Mouse (Mus musculus): ENCODE data around the gene Ovol3. TPM values are rescaled to one million over a fixed set of nuclear protein-coding genes. Genes with fewer than 3 reads are reported as not detected.
"Not testable (repeated sequence)": the region's sequence is repeated elsewhere in the genome, so short reads cannot be mapped to it uniquely, and the experiment has no call there.

Gene Ovol3
- polyA plus RNA-seq, 1 experiment from 2014 or later = not detected

DNA sequence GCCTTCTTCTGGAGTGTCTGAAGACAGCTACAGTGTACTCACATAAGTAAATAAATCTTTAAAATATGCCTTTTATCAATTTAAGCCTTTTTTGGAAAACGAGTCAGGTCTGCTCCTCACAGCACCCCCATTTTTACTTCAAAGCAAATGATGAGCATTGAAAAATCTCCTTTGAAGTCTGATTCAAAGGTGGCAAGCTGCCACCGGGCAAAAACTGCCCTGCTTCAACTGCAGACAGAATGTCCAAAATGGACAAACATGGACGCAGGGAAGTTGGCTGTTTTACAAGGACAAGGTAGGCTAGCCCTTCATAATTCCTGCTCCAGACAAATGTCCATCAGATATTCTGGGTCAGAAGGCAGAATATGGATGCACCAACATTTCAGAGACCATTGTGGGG lies 14.1 kb downstream of the Ovol3 start:
- 78% methylated on average over 3 of the region's 3 CpGs for WGBS
- H3K9me3 ChIP-seq = no peaks in the 10 kb centered on the region
- no peak overlapping the region for H3K4me2 ChIP-seq
- H3K4me1 ChIP-seq = peaks cover 9% of the 10 kb centered on the region; the same call in 1 of the 2 replicates
- H3K27me3 ChIP-seq (replicated peaks) = no peaks in the 10 kb centered on the region
- peaks cover 20% of the 10 kb centered on the region for H3K36me3 ChIP-seq
- no peak overlapping the region for H3K9ac ChIP-seq
- ATAC-seq (ENCODE audit: insufficient read depth, low FRiP score, low read depth) = no peak
- no peak overlapping the region for H3K27ac ChIP-seq
- no peak overlapping the region for H3K4me3 ChIP-seq (replicated peaks)

DNA sequence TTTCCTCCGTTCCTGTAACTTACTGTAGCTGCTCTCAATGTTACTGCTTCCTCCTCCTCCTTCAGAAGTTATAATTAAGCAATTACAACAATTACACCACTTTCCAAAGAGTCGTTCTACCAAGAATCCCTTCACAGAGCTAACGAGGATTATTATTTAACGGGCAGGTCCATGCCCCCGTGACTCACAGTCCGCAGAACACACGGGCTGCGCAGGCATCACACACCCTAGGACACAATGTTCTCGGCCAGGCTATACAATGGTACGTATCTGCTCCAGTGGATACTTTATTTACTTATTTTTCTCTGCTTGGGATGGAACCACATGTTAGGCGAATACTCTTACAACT lies 15.5 kb downstream of the Ovol3 start:
- 20% methylated on average over 11 of the region's 11 CpGs for WGBS
- Histone ChIP-seq H3K4me1 (peaks cover 9% of the 10 kb centered on the region; the same call in 1 of the 2 replicates), H3K4me3 (replicated peaks) (peak overlapping the region; percentile 46), H3K27ac (peak overlapping the region; percentile 31; the same call in 1 of the 2 replicates), H3K9me3 (no peaks in the 10 kb centered on the region), H3K36me3 (peaks cover 9% of the 10 kb centered on the region), H3K27me3 (replicated peaks) (no peaks in the 10 kb centered on the region), H3K9ac (peak overlapping the region; percentile 29; the same call in 1 of the 2 replicates), H3K4me2 (peak overlapping the region; percentile 91)
- ATAC-seq (ENCODE audit: insufficient read depth, low FRiP score, low read depth) = 0 out of 2 replicates have a peak, but pooled peaks have one; percentile 48

DNA sequence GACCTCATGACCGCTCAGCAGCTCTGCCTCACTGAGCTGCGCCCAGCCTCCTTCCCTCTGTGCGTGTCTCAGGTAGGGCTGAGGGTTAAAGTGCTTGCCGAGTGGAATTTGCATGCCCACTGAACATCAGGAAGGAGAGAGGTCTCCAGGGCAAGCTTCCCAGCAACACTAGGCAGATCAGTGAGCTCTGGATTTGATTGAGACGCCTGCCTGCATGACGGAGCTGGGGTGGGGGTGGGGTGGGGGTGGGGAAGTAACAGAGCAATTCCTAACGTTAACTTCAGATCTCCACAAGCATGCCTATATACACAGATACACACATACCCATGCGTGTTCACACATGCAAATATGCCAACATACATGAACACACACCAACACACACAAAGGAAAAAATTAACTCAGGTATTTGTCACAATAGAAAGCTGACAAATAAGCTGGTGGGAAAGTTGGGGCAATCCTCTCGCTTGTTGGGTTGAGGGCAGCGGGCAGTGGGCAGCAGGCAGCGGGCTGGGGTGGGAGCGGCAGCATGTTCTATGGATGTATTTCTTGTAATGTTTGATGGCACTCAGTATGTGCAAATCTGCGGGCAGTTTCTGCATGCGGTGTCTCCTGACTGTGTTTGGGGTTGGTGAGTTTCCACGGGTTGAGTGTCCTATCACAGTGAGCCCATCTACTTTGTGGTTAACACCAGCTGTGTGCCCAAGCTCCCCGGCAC lies 16.1 kb downstream of the Ovol3 start:
- peak overlapping the region; percentile 46 for H3K4me3 ChIP-seq (replicated peaks)
- H3K36me3 ChIP-seq = peaks cover 9% of the 10 kb centered on the region
- H3K9ac ChIP-seq = peak overlapping the region; percentile 29
- H3K27me3 ChIP-seq (replicated peaks) = no peaks in the 10 kb centered on the region
- no peaks in the 10 kb centered on the region for H3K9me3 ChIP-seq
- peak overlapping the region; percentile 91 for H3K4me2 ChIP-seq
- WGBS = 3% methylated on average over 16 of the region's 16 CpGs
- peak overlapping the region; percentile 31; the same call in 1 of the 2 replicates for H3K27ac ChIP-seq
- peak; percentile 53; the same call in 1 of the 2 replicates for ATAC-seq (ENCODE audit: insufficient read depth, low FRiP score, low read depth)
- H3K4me1 ChIP-seq = peaks cover 9% of the 10 kb centered on the region; the same call in 1 of the 2 replicates

DNA sequence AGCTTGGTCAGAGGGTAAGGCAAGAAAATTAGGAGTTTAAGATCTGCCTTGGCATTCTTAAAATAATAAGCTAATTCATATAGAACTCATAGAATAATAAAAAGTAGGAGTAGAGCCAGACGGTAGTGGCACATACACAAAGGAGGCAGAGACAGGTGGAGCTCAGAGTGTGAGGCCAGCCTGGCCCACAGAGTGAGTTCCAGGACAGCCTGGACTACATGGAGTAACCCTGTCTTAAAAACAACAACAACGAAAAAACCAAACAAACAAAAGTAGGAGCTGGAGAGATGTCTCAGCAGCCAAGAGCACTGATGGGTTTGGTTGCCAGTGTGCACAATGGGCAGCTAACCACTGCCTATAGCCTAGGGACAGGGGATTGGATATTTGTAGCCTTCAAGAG lies 18.2 kb downstream of the Ovol3 start:
- no peak for ATAC-seq (ENCODE audit: insufficient read depth, low FRiP score, low read depth)
- WGBS = 62% methylated on average over 2 of the region's 2 CpGs
- Histone ChIP-seq H3K27ac (no peak overlapping the region), H3K4me3 (replicated peaks) (no peak overlapping the region), H3K4me2 (no peak overlapping the region), H3K36me3 (no peaks in the 10 kb centered on the region), H3K9me3 (no peaks in the 10 kb centered on the region), H3K4me1 (peaks cover 9% of the 10 kb centered on the region; the same call in 1 of the 2 replicates), H3K9ac (no peak overlapping the region), H3K27me3 (replicated peaks) (no peaks in the 10 kb centered on the region)

DNA sequence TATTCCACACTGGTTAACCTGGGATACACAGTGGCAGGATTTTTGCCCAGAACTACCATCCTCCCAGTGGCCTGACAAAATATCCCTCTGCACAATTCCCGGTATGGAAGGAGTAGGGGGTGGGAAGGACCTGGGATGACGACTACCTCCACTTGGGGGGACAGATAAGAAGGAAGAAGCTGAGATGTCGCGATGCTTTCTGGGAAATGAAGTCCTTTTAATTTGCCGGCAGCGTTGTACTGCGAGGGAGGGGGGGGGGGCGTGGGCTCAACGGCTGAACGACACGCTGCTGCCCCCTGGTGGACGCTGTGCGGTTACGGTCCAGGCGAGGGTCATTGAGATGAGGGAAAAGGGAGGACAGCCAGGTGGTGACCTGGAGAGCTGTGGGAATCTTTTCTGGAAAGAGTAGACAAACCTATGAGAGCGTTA lies 18.8 kb downstream of the Ovol3 start:
- peak; percentile 37 for ATAC-seq (ENCODE audit: insufficient read depth, low FRiP score, low read depth)
- Histone ChIP-seq H3K9ac (no peak overlapping the region), H3K27ac (no peak overlapping the region), H3K4me3 (replicated peaks) (0 out of 2 replicates have a peak overlapping the region, but pooled peaks have one; percentile 5), H3K36me3 (no peaks in the 10 kb centered on the region), H3K27me3 (replicated peaks) (no peaks in the 10 kb centered on the region), H3K4me1 (peaks cover 9% of the 10 kb centered on the region; the same call in 1 of the 2 replicates), H3K9me3 (no peaks in the 10 kb centered on the region), H3K4me2 (peak overlapping the region; percentile 39)
- 0% methylated on average over 16 of the region's 16 CpGs for WGBS

DNA sequence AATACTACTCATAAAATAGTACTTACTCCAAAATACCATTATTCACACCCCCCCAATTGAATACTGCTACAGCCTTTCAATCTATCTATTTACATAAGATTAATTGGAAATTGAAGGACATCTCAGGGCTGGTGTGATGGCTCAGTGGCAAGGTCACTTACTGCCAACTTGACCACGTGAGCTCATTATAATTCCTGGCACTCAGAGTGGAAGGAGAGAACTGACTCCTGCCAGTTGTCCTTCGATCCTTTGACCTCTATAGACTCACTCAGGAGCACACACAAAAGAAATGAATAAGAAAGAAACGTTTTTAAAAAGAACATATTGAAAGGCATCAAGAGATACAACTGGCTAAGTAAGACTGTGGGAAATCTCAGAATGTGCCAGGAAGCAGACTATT lies 19.6 kb downstream of the Ovol3 start:
- 84% methylated on average over 3 of the region's 3 CpGs for WGBS
- Histone ChIP-seq H3K4me2 (no peak overlapping the region), H3K4me1 (peaks cover 9% of the 10 kb centered on the region; the same call in 1 of the 2 replicates), H3K27ac (no peak overlapping the region), H3K36me3 (no peaks in the 10 kb centered on the region), H3K9ac (no peak overlapping the region), H3K9me3 (no peaks in the 10 kb centered on the region), H3K27me3 (replicated peaks) (no peaks in the 10 kb centered on the region), H3K4me3 (replicated peaks) (no peak overlapping the region)
- ATAC-seq (ENCODE audit: insufficient read depth, low FRiP score, low read depth) = no peak

DNA sequence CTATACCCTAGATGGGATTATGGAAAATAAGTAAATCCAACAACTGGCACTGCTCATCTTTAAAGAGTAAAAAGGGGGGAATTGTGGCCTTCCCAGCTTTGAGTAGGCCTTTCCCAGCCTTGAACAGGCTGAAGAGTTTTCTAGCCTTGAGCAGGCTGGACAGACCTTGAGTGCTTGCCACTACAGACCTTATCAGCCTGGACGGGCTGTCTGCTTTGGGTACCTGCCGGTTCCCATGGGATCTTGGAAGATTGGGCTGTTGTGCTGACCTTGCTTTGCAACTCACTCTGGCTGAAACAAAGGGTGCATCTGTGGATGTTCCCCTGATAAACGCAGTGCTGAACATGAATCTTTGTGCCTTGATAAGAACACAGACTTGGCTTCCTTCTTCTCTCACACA lies 21.6 kb downstream of the Ovol3 start:
- Histone ChIP-seq H3K4me1 (peaks cover under 1% of the 10 kb centered on the region; the same call in 1 of the 2 replicates), H3K4me2 (no peak overlapping the region), H3K27me3 (replicated peaks) (no peaks in the 10 kb centered on the region), H3K36me3 (no peaks in the 10 kb centered on the region), H3K9me3 (no peaks in the 10 kb centered on the region), H3K4me3 (replicated peaks) (no peak overlapping the region), H3K9ac (no peak overlapping the region), H3K27ac (no peak overlapping the region)
- whole genome bisulfite sequencing = 78% methylated on average over 3 of the region's 3 CpGs
- no peak for ATAC-seq (ENCODE audit: insufficient read depth, low FRiP score, low read depth)

DNA sequence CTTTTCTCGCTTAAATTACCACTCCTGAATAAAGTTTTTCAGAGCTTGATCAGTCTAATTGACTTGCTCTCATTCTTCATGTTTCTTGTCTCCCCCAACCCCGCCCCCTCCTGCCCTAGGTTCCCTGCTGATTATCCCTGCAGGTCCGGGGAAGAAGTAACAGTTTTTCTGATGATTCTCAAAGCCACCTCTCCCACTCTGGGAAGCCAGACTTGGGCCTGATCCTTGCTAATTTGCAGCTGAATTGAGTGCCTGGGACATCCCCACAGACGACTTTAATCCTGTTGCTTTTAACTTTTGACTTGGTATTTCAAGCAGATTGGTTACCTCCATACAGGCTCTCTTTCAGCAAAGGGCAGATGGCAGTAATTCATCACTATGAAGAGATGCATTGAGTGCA lies 24.5 kb downstream of the Ovol3 start:
- H3K9me3 ChIP-seq = no peaks in the 10 kb centered on the region
- no peak overlapping the region for H3K4me3 ChIP-seq (replicated peaks)
- 31% methylated on average over 4 of the region's 4 CpGs for WGBS
- no peaks in the 10 kb centered on the region for H3K4me1 ChIP-seq
- H3K27me3 ChIP-seq (replicated peaks) = no peaks in the 10 kb centered on the region
- no peak overlapping the region for H3K4me2 ChIP-seq
- ATAC-seq (ENCODE audit: insufficient read depth, low FRiP score, low read depth) = no peak
- H3K36me3 ChIP-seq = no peaks in the 10 kb centered on the region
- no peak overlapping the region for H3K27ac ChIP-seq
- no peak overlapping the region for H3K9ac ChIP-seq

DNA sequence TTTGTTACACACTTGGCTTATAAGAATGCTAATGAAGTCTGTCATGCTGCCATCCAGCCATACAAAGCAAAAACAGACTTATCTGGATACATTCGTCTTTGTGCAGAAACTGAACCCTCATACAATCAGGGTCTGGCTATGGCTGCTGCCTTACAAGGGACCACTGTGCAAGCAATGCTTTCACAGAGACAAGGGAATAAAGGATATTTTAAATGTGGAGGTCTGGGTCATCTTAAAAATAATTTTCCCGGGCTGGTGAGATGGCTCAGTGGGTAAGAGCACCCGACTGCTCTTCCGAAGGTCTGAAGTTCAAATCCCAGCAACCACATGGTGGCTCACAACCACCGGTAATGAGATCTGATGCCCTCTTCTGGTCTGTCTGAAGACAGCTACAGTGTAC lies 29.2 kb downstream of the Ovol3 start:
- not testable (repeated sequence) for H3K27ac ChIP-seq; H3K27me3 ChIP-seq (replicated peaks); H3K9me3 ChIP-seq; H3K36me3 ChIP-seq; H3K4me1 ChIP-seq; H3K4me3 ChIP-seq (replicated peaks); H3K4me2 ChIP-seq; ATAC-seq (ENCODE audit: insufficient read depth, low FRiP score, low read depth); H3K9ac ChIP-seq
- WGBS = 63% methylated on average over 5 of the region's 5 CpGs

DNA sequence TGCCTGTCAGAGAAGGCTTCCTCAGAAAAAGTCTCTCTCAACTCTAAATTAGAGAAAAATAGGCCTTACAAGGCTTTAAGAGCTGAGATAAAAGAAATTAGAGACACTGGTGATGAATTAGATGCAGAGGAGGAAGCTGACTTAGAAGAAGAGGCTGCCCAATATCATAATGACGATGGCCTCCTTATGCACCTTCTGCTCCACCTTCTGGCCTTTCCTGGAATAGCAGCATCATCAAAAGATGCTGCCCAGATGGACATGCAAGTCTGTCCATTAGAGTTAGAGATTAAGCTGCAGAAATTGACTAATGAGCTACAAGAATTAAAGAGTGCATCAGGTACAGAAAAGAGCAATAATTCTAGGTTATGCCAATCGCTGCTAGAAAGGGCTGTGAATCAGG lies 30.1 kb downstream of the Ovol3 start:
- no peak overlapping the region for H3K9ac ChIP-seq
- H3K4me3 ChIP-seq (replicated peaks) = no peak overlapping the region
- peak overlapping the region; percentile 59; the same call in 1 of the 2 replicates for H3K27ac ChIP-seq
- H3K9me3 ChIP-seq = no peaks in the 10 kb centered on the region
- 6% methylated on average over 2 of the region's 2 CpGs for WGBS
- no peak for ATAC-seq (ENCODE audit: insufficient read depth, low FRiP score, low read depth)
- no peaks in the 10 kb centered on the region for H3K36me3 ChIP-seq
- no peak overlapping the region for H3K4me2 ChIP-seq
- H3K4me1 ChIP-seq = no peaks in the 10 kb centered on the region
- no peaks in the 10 kb centered on the region for H3K27me3 ChIP-seq (replicated peaks)

DNA sequence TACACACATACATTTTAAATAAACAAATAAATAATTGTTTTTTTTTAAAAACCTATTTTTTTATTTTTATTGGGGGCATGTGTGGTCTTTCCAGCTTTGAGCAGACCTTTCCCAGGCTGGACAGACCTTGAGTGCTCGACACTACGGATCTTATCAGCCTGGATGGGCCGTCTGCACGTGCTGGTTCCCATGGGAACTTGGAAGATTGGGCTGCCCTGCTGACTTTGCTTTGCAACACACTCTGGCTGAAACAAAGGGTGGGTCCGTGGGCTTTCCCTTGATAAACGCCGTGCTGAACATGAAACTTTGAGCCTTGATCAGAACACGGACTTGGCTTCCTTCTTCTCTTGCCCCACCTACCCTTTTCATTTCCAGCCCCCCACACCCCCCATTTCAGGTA lies 31.1 kb downstream of the Ovol3 start:
- Histone ChIP-seq H3K36me3 (no peaks in the 10 kb centered on the region), H3K27ac (peak overlapping the region; percentile 59), H3K4me2 (peak overlapping the region; percentile 35), H3K27me3 (replicated peaks) (no peaks in the 10 kb centered on the region), H3K9me3 (no peaks in the 10 kb centered on the region), H3K4me1 (no peaks in the 10 kb centered on the region), H3K9ac (no peak overlapping the region), H3K4me3 (replicated peaks) (no peak overlapping the region; the same call in 1 of the 2 replicates)
- peak; percentile 74; the same call in 1 of the 2 replicates for ATAC-seq (ENCODE audit: insufficient read depth, low FRiP score, low read depth)
- WGBS = 35% methylated on average over 8 of the region's 8 CpGs

DNA sequence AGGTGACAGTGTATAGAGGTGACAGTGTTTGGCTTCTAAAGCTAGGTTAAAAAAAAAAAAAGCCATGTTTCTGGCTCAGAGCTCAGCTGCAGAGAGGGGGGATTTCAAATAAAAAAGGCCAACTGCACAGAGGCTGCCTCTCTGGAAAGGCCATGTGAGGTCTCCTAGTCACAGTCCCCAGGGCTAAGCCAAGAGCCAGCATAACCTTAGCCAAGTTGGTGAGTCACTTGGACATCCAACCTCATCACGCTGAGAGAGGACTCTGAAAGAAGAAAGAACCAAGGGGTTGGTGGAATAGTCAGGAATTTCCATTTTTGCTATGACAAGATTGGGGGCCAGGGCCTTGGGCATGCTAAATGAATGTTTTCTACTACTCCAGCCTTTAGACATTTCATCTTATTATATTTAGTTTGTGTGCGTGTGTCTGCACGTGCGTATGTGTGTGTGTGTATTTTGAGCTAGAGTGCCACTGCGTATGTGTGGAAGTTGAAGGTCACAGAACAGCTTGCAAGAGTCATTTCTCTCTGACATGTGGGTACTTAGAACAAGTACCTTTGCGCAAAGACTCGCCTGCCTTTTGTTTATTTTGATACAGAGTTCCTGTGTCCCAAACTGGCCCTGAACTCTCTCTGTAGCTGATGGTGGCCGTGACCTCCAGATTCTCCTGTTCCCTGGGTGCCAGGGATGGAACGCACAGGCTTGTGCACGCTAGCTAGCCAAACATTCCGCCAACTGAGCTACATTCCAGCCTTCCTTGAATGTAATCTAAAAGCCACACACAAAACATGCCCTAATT lies 32.4 kb downstream of the Ovol3 start:
- no peaks in the 10 kb centered on the region for H3K9me3 ChIP-seq

More for the DNA sequence above, 32.4 kb downstream of the Ovol3 start:
- Histone ChIP-seq H3K9ac (no peak overlapping the region), H3K4me2 (no peak overlapping the region), H3K4me3 (replicated peaks) (no peak overlapping the region), H3K27ac (no peak overlapping the region), H3K36me3 (no peaks in the 10 kb centered on the region), H3K4me1 (peaks cover 4% of the 10 kb centered on the region; the same call in 1 of the 2 replicates), H3K27me3 (replicated peaks) (no peaks in the 10 kb centered on the region)
- WGBS = 55% methylated on average over 11 of the region's 11 CpGs
- ATAC-seq (ENCODE audit: insufficient read depth, low FRiP score, low read depth) = no peak
